Mouse (Mus musculus) kidney, embryonic 15.5 days (tissue): ENCODE data around the gene Hsf2bp. TPM values are rescaled to one million over a fixed set of nuclear protein-coding genes. Genes with fewer than 3 reads are reported as not detected.

ENCODE experiments used
- ATAC-seq: fragments of 200-750 bp; cut with Nextera tagmentation; replicated peaks from 2 replicates; pipeline ENCODE4 v1.8.0; 2017; ENCODE audit warnings: moderate TSS enrichment; ENCODE audit not compliant: low FRiP score
- H3K27ac ChIP-seq: fragments of 300-500 bp; sonication (generic); 2 replicates; pipeline ENCODE4 v1.5.1; 2015; ENCODE audit warnings: mild to moderate bottlenecking, inconsistent platforms
- H3K27me3 ChIP-seq: fragments of 300-500 bp; sonication (generic); 2 replicates; pipeline ENCODE4 v1.6.1; 2015; ENCODE audit warnings: inconsistent platforms
- H3K36me3 ChIP-seq: fragments of 300-500 bp; sonication (generic); 2 replicates; pipeline ENCODE4 v1.6.1; 2015; ENCODE audit warnings: inconsistent platforms
- H3K4me1 ChIP-seq: fragments of 300-500 bp; sonication (generic); 2 replicates; pipeline ENCODE4 v1.6.1; 2015; ENCODE audit warnings: inconsistent platforms
- H3K4me2 ChIP-seq: fragments of 300-500 bp; sonication (generic); 2 replicates; pipeline ENCODE4 v1.6.1; 2015; ENCODE audit warnings: moderate library complexity, mild to moderate bottlenecking, inconsistent platforms
- H3K4me3 ChIP-seq: fragments of 300-500 bp; sonication (generic); replicated peaks from 2 replicates; pipeline ENCODE4 v1.5.1; 2015; ENCODE audit warnings: mild to moderate bottlenecking, inconsistent platforms
- H3K9ac ChIP-seq: fragments of 300-500 bp; sonication (generic); 2 replicates; pipeline ENCODE4 v1.6.1; 2015; ENCODE audit warnings: mild to moderate bottlenecking, inconsistent platforms
- H3K9me3 ChIP-seq: fragments of 300-500 bp; sonication (generic); replicated peaks from 2 replicates; pipeline ENCODE4 v1.6.1; 2016; ENCODE audit warnings: inconsistent platforms
- WGBS: fragments of 180-500 bp; shearing (Covaris S2); methylation state at CpG from one replicate; pipeline ENCODE4 v1.1.7; 2015; ENCODE audit warnings: mixed read lengths; 5-methylcytosine and 5-hydroxymethylcytosine counted together
- polyA plus RNA-seq: library from polyadenylated mRNA; unstranded; fragments of >200 nt; fragmentation: Nextera tagmentation; extraction: Ambion mirVana; gene quantifications from 2 replicates; pipeline ENCODE4 v1.2.1, GENCODE M21; 2015

The Hsf2bp gene
- polyA plus RNA-seq, 1 experiment from 2014 or later = 0.70 TPM

DNA sequence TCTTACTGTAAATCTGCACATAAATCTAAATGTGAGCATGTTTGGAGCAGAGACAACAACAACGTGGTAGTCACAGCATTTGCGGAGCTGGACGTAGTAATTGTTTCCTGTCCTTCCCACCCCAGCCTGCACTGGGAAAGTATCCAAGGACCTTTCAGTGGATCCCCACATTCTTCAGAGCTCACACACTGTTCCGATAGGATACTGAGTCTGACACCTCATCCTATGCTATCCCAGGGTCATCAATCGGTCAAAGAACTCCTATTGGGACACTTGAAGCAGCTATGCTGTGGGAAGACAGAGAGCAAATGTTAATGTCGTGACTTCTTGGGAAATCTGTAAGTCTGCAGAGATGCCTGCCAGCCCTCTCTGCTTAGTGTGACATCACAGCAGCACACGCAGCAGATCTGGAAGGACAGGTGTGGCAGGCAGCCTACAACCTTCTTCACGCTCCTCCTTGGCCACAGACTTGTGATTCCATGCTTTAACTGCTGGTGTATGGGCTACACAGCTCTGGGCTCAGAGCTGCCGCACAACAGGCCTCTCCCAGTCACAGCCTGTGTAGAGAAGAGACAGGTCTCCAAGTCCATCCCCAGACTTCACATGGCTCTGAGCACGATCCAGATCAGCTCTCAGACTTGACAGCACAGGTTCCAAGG is 92.1 kb downstream of the Hsf2bp start:
- Histone ChIP-seq H3K4me1 (peaks cover 23% of the 10 kb centered on the region), H3K36me3 (no peaks in the 10 kb centered on the region), H3K27ac (peak overlapping the region; percentile 41; the same call in 1 of the 2 replicates), H3K9me3 (no peaks in the 10 kb centered on the region), H3K4me3 (no peak overlapping the region), H3K27me3 (no peaks in the 10 kb centered on the region), H3K4me2 (no peak overlapping the region), H3K9ac (no peak overlapping the region)
- 54% methylated on average over 10 of the region's 10 CpGs for WGBS
- peak; percentile 55; the same call in 1 of the 2 replicates for ATAC-seq

DNA sequence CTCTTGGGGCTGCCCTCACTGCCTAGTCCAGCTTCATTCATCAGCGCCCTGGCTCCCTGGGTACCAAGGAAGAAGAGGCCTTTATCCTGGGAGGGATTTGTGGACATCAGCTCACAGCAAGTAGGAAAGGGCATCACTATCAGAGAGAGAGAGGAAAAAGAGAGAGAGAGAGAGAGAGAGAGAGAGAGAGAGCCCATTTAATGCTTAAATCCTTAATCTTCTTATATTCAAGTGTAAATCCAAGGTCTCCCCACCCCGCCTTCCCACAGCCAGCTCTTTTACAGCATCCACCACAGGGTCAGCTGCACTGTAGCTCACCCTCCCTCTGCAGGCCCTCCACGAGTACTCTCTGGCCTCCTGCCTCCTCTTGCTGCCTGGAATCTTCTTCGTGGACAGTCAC is 94.5 kb downstream of the Hsf2bp start:
- Histone ChIP-seq H3K9ac (no peak overlapping the region), H3K4me1 (peaks cover 45% of the 10 kb centered on the region), H3K4me3 (no peak overlapping the region), H3K27me3 (no peaks in the 10 kb centered on the region), H3K27ac (0 out of 2 replicates have a peak overlapping the region, but pooled peaks have one; percentile 4), H3K9me3 (no peaks in the 10 kb centered on the region), H3K4me2 (no peak overlapping the region), H3K36me3 (no peaks in the 10 kb centered on the region)
- 56% methylated on average over 4 of the region's 4 CpGs for WGBS
- no peak for ATAC-seq

DNA sequence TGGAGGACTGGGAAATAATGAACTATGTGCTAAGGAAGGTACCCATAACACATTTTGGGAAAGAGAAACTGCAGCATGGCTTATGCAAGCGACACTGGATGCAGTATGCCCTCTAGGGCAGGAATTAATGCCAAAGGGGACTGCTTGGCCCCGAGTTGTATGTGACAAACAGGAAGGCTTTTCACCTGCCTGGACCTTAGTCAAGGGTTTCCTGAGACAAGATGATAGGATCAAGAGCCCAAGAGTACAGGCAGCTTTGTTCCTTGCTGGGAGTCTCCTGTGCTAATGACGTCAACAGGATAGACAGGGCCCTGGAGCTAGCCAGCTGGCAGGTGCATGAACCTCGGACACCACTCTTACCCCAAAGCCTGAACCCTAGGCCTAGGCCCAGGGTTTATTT is 95.5 kb downstream of the Hsf2bp start:
- Histone ChIP-seq H3K36me3 (no peaks in the 10 kb centered on the region), H3K4me2 (no peak overlapping the region), H3K27me3 (no peaks in the 10 kb centered on the region), H3K4me1 (peaks cover 55% of the 10 kb centered on the region), H3K4me3 (no peak overlapping the region), H3K27ac (no peak overlapping the region), H3K9me3 (no peaks in the 10 kb centered on the region), H3K9ac (no peak overlapping the region)
- 75% methylated on average over 4 of the region's 4 CpGs for WGBS
- ATAC-seq = no peak

DNA sequence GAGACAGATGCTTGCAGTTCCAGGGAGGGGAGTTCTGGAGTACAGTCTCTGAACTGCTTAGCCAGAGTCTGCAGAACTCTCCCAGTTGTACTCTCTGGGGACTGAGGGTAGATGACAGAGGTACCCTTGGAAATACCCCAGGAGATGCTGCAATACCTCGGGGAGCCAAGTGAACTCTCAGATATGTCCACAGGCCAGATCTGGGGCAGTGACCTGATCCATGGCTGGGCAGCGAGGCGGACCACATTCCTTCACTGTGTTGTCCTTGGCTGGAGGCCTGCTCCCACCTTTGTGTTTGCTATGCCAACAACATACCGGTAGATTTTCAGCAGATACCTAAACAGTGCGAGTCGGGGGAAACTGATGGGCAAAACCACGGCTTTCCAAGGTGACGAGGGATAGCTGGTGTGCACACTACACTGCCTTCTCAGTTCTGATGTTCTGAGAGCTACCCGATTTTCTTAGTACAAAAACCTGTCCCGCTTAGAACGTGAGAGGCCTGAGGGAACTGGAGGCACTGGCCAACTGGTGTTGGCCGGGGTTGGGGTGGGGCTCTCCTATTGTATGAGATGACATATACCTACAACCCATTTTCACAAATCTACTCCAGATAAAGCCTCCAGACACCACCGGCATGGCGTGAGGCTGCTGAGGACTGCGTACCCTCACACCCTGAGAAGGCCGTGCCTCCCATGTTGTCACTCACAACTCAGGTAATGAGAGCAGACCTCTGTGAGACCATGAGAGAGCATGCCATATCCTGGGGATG is 96.7 kb downstream of the Hsf2bp start:
- ATAC-seq = peak; percentile 20
- H3K27ac ChIP-seq = peak overlapping the region; percentile 87
- H3K4me1 ChIP-seq = peaks cover 63% of the 10 kb centered on the region
- WGBS = 72% methylated on average over 16 of the region's 16 CpGs
- H3K4me3 ChIP-seq = no peak overlapping the region
- no peak overlapping the region for H3K9ac ChIP-seq
- no peaks in the 10 kb centered on the region for H3K9me3 ChIP-seq
- H3K4me2 ChIP-seq = no peak overlapping the region
- H3K36me3 ChIP-seq = no peaks in the 10 kb centered on the region
- H3K27me3 ChIP-seq = no peaks in the 10 kb centered on the region

DNA sequence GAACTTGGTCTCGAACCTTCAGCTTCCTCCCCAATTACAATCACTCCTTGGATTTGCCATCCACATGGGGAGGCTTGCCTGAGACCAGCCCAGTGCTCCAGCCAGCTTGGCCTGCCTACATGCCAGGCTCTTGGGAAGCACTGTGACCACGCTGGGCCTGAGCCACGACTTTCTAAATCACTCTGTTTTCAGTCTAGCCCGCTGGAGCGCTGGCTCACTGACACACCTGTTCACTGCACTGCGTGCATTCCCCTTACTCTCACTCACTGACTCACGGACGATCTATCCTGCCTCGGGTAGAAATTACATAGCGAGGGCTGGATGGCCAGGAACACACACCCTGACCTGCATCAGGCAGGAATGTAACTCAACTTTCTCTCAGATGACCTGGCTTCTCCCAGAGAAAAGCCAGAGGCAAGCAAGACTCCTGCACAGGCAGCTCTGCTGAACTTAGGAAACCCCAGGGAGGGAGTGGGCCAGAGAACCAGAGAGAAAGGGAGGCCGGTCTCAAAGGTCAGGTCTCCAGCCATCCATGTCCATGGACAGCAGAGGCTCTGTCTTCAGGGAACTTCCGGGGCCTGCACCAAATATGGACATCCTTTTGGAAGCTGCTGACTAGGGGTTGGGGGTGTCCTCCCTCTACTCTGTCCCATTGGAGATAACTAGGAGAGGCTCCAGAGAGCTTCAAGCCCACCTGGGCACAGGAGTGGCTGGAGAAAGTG is 97.4 kb downstream of the Hsf2bp start:
- no peak overlapping the region; the same call in 1 of the 2 replicates for H3K4me2 ChIP-seq
- H3K4me3 ChIP-seq = no peak overlapping the region
- H3K9ac ChIP-seq = no peak overlapping the region
- WGBS = 47% methylated on average over 12 of the region's 12 CpGs
- H3K36me3 ChIP-seq = no peaks in the 10 kb centered on the region
- H3K4me1 ChIP-seq = peaks cover 56% of the 10 kb centered on the region
- peak overlapping the region; percentile 87 for H3K27ac ChIP-seq
- no peaks in the 10 kb centered on the region for H3K9me3 ChIP-seq
- ATAC-seq = peak; percentile 78
- H3K27me3 ChIP-seq = no peaks in the 10 kb centered on the region

DNA sequence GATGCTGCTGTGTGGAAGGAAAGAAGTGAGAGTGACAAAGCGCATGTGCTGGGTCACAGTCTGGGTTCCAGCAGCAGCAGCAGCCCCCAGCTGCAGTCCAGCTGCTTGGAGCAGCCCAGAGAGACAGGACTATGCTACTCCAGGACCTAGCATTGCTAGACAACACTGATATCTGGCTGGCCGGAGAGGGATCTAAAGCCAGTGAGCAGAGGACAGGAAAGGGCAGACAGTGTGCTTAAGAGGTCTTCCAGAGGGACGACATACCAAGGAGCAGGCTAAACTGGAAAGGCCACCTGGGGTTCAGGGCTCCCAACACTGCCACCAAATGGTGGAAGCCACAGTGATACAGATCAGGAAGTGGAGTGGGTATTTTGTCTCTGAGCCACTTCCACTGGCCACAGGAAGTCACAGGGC is 99.0 kb downstream of the Hsf2bp start:
- Histone ChIP-seq H3K36me3 (no peaks in the 10 kb centered on the region), H3K9me3 (no peaks in the 10 kb centered on the region), H3K4me2 (no peak overlapping the region), H3K4me1 (peaks cover 57% of the 10 kb centered on the region), H3K27me3 (no peaks in the 10 kb centered on the region), H3K9ac (no peak overlapping the region), H3K27ac (peak overlapping the region; percentile 87), H3K4me3 (no peak overlapping the region)
- peak; percentile 38 for ATAC-seq
- WGBS = 22% methylated on average over 3 of the region's 3 CpGs

DNA sequence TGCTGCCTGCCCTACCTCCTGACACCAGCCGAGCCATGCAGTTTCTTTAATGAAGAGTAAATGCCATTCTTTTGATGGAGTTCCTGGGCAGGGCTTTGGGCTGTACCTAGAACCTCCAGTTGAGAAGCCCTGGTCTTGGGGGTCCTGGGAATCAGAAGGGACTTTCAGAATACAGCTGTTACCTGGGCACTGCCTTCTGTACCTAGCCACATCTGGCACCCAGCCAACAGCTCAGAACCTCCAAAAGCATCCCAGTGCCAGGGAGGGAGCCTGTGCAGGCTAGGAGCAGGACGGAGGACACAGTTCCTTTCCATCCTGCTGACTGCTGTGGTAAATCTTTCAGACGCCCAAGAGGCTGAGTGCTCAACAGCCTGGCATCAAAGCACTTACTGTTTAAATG is 100.3 kb downstream of the Hsf2bp start:
- Histone ChIP-seq H3K4me3 (no peak overlapping the region), H3K36me3 (no peaks in the 10 kb centered on the region), H3K27ac (no peak overlapping the region), H3K4me1 (peaks cover 70% of the 10 kb centered on the region), H3K9ac (no peak overlapping the region), H3K27me3 (no peaks in the 10 kb centered on the region), H3K9me3 (no peaks in the 10 kb centered on the region), H3K4me2 (no peak overlapping the region)
- no peak for ATAC-seq
- WGBS = 69% methylated on average over 3 of the region's 3 CpGs

DNA sequence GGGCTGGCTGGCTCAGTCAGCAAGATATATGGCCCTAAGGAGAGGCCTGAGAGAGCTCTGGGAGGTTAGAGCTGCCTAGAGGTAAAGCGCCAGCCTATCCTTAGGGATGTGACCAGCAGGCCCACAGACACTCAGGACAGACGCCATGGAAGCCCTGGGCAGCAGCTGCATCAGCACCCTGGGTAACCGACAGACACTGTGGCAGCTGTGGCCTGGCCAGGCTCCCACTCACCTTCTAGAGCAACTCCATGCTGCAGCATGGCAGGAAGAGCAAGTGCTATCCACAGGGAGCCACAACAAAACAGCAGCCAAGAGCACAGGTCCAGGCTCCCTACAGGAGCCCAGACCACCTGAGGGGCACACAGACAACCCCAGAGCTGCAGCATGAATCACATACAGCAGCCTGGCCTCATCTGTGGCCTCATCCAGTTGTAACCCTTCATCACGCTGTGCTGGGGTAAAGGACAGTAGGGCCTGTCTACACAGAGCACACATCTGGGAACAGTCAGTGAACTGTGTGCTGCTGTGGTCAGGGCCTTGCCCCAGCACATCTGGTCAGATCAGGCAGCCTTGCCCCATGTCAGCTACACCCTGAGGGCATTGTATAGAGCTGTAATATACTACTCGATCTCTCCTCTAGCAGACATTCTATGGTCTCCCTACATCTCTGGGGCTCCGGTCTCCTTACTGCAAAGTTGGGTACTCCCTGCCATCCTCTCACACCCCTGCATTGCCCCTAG is 100.9 kb downstream of the Hsf2bp start:
- Histone ChIP-seq H3K27ac (no peak overlapping the region), H3K9ac (no peak overlapping the region), H3K27me3 (no peaks in the 10 kb centered on the region), H3K4me1 (peaks cover 67% of the 10 kb centered on the region), H3K4me2 (no peak overlapping the region), H3K9me3 (no peaks in the 10 kb centered on the region), H3K4me3 (no peak overlapping the region), H3K36me3 (no peaks in the 10 kb centered on the region)
- WGBS = 65% methylated on average over 6 of the region's 6 CpGs
- no peak for ATAC-seq

DNA sequence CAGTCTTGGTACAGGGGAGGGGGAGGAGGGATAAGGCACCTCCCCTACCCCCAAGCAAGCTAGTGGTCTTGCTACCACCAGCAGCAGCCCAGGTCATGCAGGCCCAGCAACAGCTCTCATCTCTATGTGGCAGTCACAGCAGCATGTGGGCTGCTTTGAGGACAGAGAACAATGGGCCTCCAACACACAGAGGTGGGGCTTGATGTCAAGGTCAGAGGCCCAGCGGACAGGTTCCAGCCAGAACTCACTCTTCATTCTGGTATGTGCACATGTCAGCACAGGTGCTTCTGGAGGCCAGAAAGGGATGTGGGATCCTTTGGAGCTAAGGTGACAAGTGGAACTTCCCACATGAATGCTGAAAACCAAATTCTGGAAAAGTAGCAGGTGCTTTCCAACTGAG is 102.2 kb downstream of the Hsf2bp start:
- no peak overlapping the region for H3K9ac ChIP-seq
- H3K27me3 ChIP-seq = no peaks in the 10 kb centered on the region
- H3K4me3 ChIP-seq = no peak overlapping the region
- 73% methylated on average over 1 of the region's 1 CpGs for WGBS
- H3K4me2 ChIP-seq = no peak overlapping the region
- peaks cover 59% of the 10 kb centered on the region for H3K4me1 ChIP-seq
- H3K36me3 ChIP-seq = no peaks in the 10 kb centered on the region
- ATAC-seq = no peak
- H3K9me3 ChIP-seq = no peaks in the 10 kb centered on the region
- no peak overlapping the region for H3K27ac ChIP-seq

DNA sequence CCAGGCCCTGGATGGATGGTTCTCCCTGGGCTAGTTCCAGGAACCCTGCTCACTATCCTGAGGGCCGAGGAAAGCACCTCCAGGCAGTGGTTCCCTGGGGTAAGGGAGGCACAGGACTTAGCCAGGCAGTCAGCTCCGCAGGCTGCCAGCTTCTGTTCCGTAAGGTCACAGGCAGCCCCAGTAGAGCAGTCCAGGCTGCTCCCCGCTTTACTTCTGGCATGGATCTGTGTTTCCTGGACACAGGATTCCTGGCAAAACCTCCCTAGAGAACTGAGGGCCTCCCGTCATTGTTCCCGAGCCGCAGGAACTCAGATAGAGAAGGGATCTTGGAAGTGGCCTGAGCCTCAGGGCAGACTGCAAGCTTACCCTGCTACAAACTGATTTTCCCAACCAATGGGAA is 104.7 kb downstream of the Hsf2bp start:
- Histone ChIP-seq H3K9ac (no peak overlapping the region), H3K27ac (peak overlapping the region; percentile 72), H3K36me3 (no peaks in the 10 kb centered on the region), H3K27me3 (no peaks in the 10 kb centered on the region), H3K4me1 (peaks cover 36% of the 10 kb centered on the region), H3K4me2 (no peak overlapping the region), H3K4me3 (no peak overlapping the region), H3K9me3 (no peaks in the 10 kb centered on the region)
- WGBS = 61% methylated on average over 7 of the region's 7 CpGs
- no peak for ATAC-seq

DNA sequence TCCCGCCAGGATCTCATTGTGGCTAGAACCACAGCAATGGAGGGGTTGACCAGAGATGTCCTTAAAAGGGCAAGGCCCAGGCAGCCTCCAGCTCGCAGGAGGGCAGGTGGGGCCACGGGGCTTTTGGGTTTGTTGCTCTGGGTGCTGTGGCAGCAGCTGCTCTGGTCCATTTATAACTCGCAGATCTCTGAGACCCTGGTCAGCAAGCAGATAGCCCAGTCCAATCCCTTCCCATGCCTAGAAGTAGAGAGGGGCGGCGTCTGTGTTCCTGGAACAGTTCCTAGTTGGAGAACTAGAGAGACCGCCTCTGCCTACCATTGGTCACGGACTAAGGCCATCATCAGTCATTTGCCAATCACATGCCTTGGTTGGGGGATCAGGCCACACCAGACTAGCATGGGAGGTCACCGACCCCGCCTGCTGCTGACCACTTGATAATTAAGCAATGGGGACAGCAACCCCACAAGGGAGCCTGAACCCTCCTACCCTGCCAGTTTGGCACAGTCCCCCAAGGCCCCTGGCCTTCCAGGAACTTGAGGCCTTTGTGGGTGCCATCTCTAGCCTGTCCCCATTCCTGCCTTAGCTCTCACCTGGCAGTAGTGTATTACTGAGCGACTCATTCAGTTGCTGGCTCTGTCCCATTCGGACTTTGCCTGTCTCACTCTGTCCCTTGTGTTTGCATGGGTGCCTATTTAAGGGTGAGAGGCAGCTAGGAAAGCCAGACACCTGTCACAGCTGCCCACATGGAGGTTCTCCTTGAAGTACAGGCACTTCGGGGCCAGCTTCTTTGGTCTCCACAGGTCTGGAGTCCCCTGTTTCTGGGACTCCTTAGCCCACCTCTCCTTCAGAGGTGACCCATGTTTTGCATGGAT is 106.1 kb downstream of the Hsf2bp start:
- H3K9me3 ChIP-seq = no peaks in the 10 kb centered on the region
- peaks cover 22% of the 10 kb centered on the region for H3K4me1 ChIP-seq
- H3K36me3 ChIP-seq = no peaks in the 10 kb centered on the region
- WGBS = 59% methylated on average over 13 of the region's 13 CpGs
- H3K27ac ChIP-seq = no peak overlapping the region
- no peak overlapping the region for H3K4me3 ChIP-seq
- H3K9ac ChIP-seq = no peak overlapping the region
- ATAC-seq = peak; percentile 71
- no peaks in the 10 kb centered on the region for H3K27me3 ChIP-seq
- H3K4me2 ChIP-seq = no peak overlapping the region
